Mouse (Mus musculus): ENCODE data around the gene Sel1l3.

Sel1l3 gene

GRCm38 (mm10) chr5:53078453-53078852 is 135.3 kb downstream of the Sel1l3 start:
- no peak for DNase-seq

GRCm38 (mm10) chr5:53074553-53074952 is 139.2 kb downstream of the Sel1l3 start:
- DNase-seq: no peak

- no peak for DNase-seq
Observed at GRCm38 (mm10) chr5:53061532-53062130, 152.1 kb downstream of the Sel1l3 start.
